Mouse (Mus musculus): Measurements from ENCODE around the gene Mest. TPM values are rescaled to one million over a fixed set of nuclear protein-coding genes. Genes with fewer than 3 reads are reported as not detected.

Mest gene
- polyA plus RNA-seq, 1 experiment from 2014 or later, result 560 TPM

DNA sequence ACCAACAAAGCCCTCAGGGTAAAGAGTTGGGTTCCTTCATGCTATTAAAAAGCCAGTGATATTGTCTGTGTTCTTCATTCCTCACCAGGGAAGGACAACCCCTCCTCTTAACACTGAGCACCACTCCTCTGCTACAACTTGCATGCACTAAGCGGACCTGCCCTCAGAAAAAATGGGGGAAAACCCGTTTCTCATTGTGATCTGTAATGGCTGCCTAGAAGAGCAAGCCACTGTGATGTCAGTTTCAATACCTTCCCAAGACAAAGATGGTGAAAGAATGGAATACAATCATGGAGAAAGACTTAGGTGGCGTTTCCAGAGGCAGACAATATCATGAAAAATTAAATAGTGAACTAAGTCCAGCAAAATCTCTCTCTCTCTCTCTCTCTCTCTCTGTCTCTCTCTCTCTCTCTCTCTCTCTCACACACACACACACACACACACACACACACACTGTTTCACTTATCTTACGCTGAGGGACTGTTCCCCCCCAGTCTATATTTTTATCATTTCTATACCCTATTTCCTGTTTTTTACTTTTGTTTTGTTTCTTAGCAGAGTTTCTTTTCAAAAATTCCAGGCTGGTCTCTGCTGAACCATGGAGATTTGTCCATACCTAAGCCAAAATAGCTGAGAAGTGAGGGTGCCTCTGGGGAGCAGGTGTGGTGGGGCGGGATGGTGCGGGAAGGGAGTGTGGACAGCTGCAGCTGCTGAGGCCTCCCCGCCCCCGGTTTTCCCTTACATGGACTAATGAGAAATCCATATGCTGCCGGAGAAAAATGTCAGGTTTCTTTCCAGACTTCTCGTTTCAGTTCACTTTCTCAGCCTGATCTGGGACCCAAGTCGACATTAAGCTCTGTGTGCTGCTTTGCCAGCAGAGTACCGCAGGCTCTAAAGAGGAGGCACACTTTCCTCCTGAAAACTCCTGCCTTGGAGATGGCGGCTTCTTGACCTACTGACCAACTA is 41.1 kb upstream of the Mest start:
- Histone ChIP-seq H3K9ac (ENCODE audit: low read depth, low read length) (peak overlapping the region; percentile 42), H3K27ac (ENCODE audit: low read length) (peak overlapping the region; percentile 87), H3K36me3 (ENCODE audit: control insufficient read depth, insufficient read depth, low read length) (no peaks in the 10 kb centered on the region), H3K4me3 (ENCODE audit: low read length) (no peak overlapping the region), H3K4me2 (ENCODE audit: low read depth, low read length) (peak overlapping the region; percentile 32; the same call in 1 of the 2 replicates), H3K4me1 (ENCODE audit: control insufficient read depth, insufficient read depth, low read length) (peaks cover 14% of the 10 kb centered on the region), H3K27me3 (replicated peaks; ENCODE audit: control insufficient read depth, insufficient read depth, low read length) (no peaks in the 10 kb centered on the region), H3K9me3 (ENCODE audit: control insufficient read depth, low read length) (no peaks in the 10 kb centered on the region)
- ATAC-seq, result peak; percentile 87
- 42% methylated on average over 13 of the region's 13 CpGs for WGBS

DNA sequence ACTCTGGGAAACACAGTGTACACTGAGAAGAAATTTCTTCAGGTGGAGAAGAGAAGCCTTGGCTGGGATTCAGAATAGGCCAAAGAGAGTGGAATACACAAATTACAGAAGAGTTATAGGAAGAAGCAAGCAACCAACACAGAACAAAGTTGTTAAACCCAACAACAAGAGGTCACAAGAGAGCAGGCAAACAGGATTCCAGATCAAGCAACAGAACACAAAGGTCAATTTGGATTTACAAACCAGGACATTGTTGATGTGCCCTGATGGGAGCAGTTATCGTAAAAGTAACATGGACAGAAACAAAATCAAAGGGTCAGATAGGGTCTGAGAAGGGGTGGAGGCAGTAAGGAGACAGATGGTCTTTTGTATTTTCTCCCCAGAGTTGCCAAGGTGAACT is 38.8 kb upstream of the Mest start:
- Histone ChIP-seq H3K9ac (ENCODE audit: low read depth, low read length) (no peak overlapping the region), H3K9me3 (ENCODE audit: control insufficient read depth, low read length) (no peaks in the 10 kb centered on the region), H3K27me3 (replicated peaks; ENCODE audit: control insufficient read depth, insufficient read depth, low read length) (no peaks in the 10 kb centered on the region), H3K4me2 (ENCODE audit: low read depth, low read length) (no peak overlapping the region), H3K36me3 (ENCODE audit: control insufficient read depth, insufficient read depth, low read length) (no peaks in the 10 kb centered on the region), H3K4me1 (ENCODE audit: control insufficient read depth, insufficient read depth, low read length) (peaks cover 8% of the 10 kb centered on the region), H3K4me3 (ENCODE audit: low read length) (no peak overlapping the region), H3K27ac (ENCODE audit: low read length) (no peak overlapping the region)
- WGBS, result 74% methylated on average over 1 of the region's 1 CpGs
- ATAC-seq, result no peak

DNA sequence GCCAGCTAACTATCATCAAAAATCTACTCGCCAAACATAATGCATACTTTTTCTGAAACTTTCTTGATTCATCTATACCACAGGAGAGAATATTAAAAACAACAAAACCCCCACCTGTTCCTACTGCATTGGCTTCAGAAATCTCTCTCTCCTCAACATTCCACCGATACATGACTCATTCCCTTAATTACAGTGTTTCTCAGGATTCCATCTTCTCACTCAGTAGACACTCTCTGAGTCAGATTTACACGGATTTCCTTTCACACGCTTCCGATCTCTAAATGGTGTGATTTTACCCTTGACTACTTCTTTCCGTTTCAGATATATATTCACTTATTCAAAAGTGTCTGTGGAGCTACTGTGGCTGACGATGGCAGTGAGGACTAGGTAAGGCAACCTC is 36.1 kb upstream of the Mest start:
- Histone ChIP-seq H3K4me1 (ENCODE audit: control insufficient read depth, insufficient read depth, low read length) (peaks cover 8% of the 10 kb centered on the region), H3K27me3 (replicated peaks; ENCODE audit: control insufficient read depth, insufficient read depth, low read length) (no peaks in the 10 kb centered on the region), H3K9ac (ENCODE audit: low read depth, low read length) (no peak overlapping the region), H3K4me3 (ENCODE audit: low read length) (no peak overlapping the region), H3K4me2 (ENCODE audit: low read depth, low read length) (no peak overlapping the region), H3K9me3 (ENCODE audit: control insufficient read depth, low read length) (no peaks in the 10 kb centered on the region), H3K36me3 (ENCODE audit: control insufficient read depth, insufficient read depth, low read length) (no peaks in the 10 kb centered on the region), H3K27ac (ENCODE audit: low read length) (no peak overlapping the region)
- 90% methylated on average over 7 of the region's 7 CpGs for WGBS
- ATAC-seq, result no peak

DNA sequence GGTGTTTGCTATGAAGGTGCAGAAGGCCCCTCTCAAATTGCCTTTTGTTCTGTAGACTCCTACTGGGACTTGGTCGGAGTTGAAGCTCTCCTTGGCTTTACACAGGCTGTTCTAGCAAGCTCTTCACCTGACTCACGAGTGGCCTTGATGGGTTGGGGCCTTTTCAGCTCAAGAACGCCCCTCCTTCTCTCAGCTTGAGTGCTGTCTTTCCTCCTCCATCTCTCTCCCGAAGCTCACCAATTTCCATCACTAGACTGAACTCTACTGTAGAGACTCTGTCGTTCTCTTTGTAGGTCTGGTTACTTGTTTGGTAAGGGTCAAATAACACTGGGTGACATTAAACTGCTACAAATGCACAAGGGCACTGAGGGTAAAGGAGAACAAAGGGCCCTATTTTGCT is 30.5 kb upstream of the Mest start:
- Histone ChIP-seq H3K27me3 (replicated peaks; ENCODE audit: control insufficient read depth, insufficient read depth, low read length) (no peaks in the 10 kb centered on the region), H3K9ac (ENCODE audit: low read depth, low read length) (peak overlapping the region; percentile 73), H3K4me3 (ENCODE audit: low read length) (peak overlapping the region; percentile 61)

DNA sequence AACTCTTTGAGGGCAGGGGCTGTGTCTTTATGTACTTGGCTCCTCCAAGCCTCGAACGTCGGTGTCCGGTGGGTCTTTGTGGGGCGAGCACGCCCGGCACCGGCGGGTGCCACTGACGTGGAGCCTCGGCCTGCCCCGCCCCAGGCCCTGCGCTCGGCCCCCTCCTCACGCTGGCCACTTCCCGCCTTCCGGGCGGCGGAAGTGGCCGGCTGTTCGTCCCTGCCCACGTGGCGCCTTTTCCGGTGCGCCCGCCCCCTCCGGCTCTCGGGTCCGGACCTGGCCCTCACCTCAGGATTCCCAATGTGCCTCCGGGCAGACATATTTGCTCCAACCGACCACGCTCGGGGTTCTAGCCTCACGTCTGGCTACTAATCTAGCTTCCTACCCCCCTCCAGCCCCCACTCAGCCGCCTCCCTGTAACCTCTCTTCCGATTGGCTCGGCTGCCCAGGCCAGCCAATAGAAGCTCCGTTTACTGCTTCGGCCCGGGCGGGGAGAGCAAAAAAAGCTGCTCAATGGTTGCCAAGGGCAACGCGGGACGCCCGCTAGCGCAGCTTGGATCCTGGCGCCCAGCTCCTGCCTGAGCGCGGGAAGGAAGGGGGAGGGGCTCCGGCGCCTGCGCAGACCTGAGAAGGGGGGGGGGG is 29.9 kb upstream of the Mest start, which contains the start of gene Cep41:
Gene Cep41 (minus strand): TSS at position 400 of the 642 bp plus-strand sequence.
- H3K9me3 ChIP-seq (ENCODE audit: control insufficient read depth, low read length), result no peaks in the 10 kb centered on the region
- peak within 1 kb of the TSS; percentile 73 for H3K9ac ChIP-seq (ENCODE audit: low read depth, low read length)
- WGBS, result under 1% methylated on average over 49 of the region's 52 CpGs
- ATAC-seq, result peak; percentile 98
- H3K27ac ChIP-seq (ENCODE audit: low read length), result peak within 1 kb of the TSS; percentile 87
- no peaks in the 10 kb centered on the region for H3K36me3 ChIP-seq (ENCODE audit: control insufficient read depth, insufficient read depth, low read length)
- H3K27me3 ChIP-seq (replicated peaks; ENCODE audit: control insufficient read depth, insufficient read depth, low read length), result no peaks in the 10 kb centered on the region
- H3K4me2 ChIP-seq (ENCODE audit: low read depth, low read length), result peak within 1 kb of the TSS; percentile 64
- peak within 1 kb of the TSS; percentile 61 for H3K4me3 ChIP-seq (ENCODE audit: low read length)
- H3K4me1 ChIP-seq (ENCODE audit: control insufficient read depth, insufficient read depth, low read length), result peaks cover 4% of the 10 kb centered on the region; the same call in 1 of the 2 replicates

More for the DNA sequence above, 30.5 kb upstream of the Mest start:
- 71% methylated on average over 5 of the region's 5 CpGs for WGBS
- Histone ChIP-seq H3K27ac (ENCODE audit: low read length) (peak overlapping the region; percentile 87), H3K36me3 (ENCODE audit: control insufficient read depth, insufficient read depth, low read length) (no peaks in the 10 kb centered on the region), H3K9me3 (ENCODE audit: control insufficient read depth, low read length) (no peaks in the 10 kb centered on the region), H3K4me1 (ENCODE audit: control insufficient read depth, insufficient read depth, low read length) (peaks cover 4% of the 10 kb centered on the region; the same call in 1 of the 2 replicates), H3K4me2 (ENCODE audit: low read depth, low read length) (peak overlapping the region; percentile 64)
- ATAC-seq, result no peak

DNA sequence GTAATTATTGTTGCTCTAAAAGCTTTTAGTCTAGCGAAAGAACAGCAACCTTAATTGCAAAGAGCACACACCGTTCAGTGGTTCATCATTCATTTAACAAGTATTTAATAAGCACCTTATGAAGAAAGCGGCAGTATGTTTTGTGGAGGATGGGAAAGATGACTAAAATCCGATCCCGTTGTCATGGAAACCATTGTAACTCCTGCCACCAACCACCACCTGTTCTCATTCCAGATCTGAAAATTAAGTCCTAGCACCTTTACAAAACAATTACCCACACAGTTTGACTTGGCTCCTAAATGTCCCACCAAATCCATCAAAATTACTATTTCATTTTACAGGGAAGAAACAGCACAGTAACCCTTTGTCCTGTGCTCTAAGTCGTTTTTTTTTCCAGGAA is 29.1 kb upstream of the Mest start:
- Histone ChIP-seq H3K27me3 (replicated peaks; ENCODE audit: control insufficient read depth, insufficient read depth, low read length) (no peaks in the 10 kb centered on the region), H3K36me3 (ENCODE audit: control insufficient read depth, insufficient read depth, low read length) (no peaks in the 10 kb centered on the region), H3K4me1 (ENCODE audit: control insufficient read depth, insufficient read depth, low read length) (peaks cover 4% of the 10 kb centered on the region; the same call in 1 of the 2 replicates), H3K4me3 (ENCODE audit: low read length) (no peak overlapping the region), H3K4me2 (ENCODE audit: low read depth, low read length) (peak overlapping the region; percentile 64), H3K9ac (ENCODE audit: low read depth, low read length) (0 out of 2 replicates have a peak overlapping the region, but pooled peaks have one; percentile 43), H3K27ac (ENCODE audit: low read length) (no peak overlapping the region), H3K9me3 (ENCODE audit: control insufficient read depth, low read length) (no peaks in the 10 kb centered on the region)
- ATAC-seq, result no peak
- WGBS, result 43% methylated on average over 6 of the region's 6 CpGs

DNA sequence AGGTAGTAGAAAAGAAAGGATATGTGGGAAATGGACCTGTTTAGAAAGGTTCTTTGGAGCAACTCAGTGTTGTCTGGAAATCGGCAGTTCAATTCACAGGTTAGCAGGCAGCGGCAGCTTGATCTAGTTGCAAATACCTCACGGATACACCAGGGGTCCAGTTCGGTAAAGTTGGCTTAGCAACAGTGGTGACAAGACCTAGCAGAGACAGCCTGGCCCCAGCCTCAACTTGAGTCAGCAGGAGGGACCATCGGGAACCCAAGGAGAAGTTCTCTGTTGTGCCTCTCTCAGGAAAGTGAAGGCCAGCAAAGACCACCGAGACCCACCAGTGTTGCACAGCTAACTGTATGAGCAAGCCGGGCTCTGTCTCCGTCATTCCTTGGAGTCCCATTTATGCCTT is 28.2 kb upstream of the Mest start:
- Histone ChIP-seq H3K9ac (ENCODE audit: low read depth, low read length) (no peak overlapping the region), H3K27ac (ENCODE audit: low read length) (no peak overlapping the region), H3K4me2 (ENCODE audit: low read depth, low read length) (no peak overlapping the region), H3K9me3 (ENCODE audit: control insufficient read depth, low read length) (no peaks in the 10 kb centered on the region), H3K4me1 (ENCODE audit: control insufficient read depth, insufficient read depth, low read length) (peaks cover 6% of the 10 kb centered on the region; the same call in 1 of the 2 replicates), H3K36me3 (ENCODE audit: control insufficient read depth, insufficient read depth, low read length) (no peaks in the 10 kb centered on the region), H3K4me3 (ENCODE audit: low read length) (no peak overlapping the region), H3K27me3 (replicated peaks; ENCODE audit: control insufficient read depth, insufficient read depth, low read length) (no peaks in the 10 kb centered on the region)
- 90% methylated on average over 8 of the region's 8 CpGs for WGBS
- no peak for ATAC-seq

DNA sequence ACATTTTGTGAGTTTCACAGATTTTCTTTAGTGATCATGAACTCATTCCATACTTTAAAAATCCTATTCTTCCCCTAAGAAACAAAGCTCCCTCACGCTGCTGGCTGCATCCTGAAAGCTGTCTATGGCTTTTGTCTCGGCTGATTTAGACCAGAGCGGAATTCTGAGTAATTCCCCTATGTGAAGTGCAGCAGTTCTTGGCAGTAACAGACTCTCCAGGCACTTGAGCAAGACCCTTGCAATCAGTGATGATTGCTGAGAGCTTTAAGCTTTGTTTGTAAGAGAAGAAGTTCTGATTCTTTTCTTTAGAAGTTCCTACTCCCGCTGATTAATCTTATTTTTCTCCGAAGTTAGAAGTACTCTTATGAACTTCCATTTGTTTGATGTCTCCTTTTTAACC is 25.9 kb upstream of the Mest start:
- ATAC-seq, result no peak
- Histone ChIP-seq H3K4me3 (ENCODE audit: low read length) (no peak overlapping the region), H3K4me2 (ENCODE audit: low read depth, low read length) (no peak overlapping the region), H3K4me1 (ENCODE audit: control insufficient read depth, insufficient read depth, low read length) (peaks cover 9% of the 10 kb centered on the region; the same call in 1 of the 2 replicates), H3K9me3 (ENCODE audit: control insufficient read depth, low read length) (no peaks in the 10 kb centered on the region), H3K9ac (ENCODE audit: low read depth, low read length) (no peak overlapping the region), H3K27ac (ENCODE audit: low read length) (peak overlapping the region; percentile 49; the same call in 1 of the 2 replicates), H3K36me3 (ENCODE audit: control insufficient read depth, insufficient read depth, low read length) (no peaks in the 10 kb centered on the region), H3K27me3 (replicated peaks; ENCODE audit: control insufficient read depth, insufficient read depth, low read length) (no peaks in the 10 kb centered on the region)
- 34% methylated on average over 5 of the region's 5 CpGs for WGBS

DNA sequence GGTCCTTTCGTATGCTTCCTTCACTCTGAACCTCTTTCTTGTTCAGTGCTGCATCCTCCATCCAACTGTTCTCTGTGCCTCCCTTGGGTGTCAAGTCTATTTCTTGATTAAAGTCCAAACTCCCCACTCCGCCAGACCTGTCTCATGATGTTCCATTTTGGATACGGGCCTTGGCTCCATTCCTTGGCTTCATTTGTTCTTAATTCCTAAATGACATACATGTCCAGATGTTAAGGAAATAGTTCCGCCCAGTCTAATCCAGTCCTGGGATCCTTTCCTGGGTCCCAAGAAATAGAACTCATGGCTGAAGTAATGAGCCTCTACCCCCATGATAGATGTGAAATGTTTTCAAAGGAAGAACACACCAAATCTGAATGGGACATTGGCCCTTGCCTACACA is 25.3 kb upstream of the Mest start:
- 80% methylated on average over 4 of the region's 4 CpGs for WGBS
- H3K27ac ChIP-seq (ENCODE audit: low read length), result peak overlapping the region; percentile 49
- H3K4me2 ChIP-seq (ENCODE audit: low read depth, low read length), result no peak overlapping the region
- no peaks in the 10 kb centered on the region for H3K36me3 ChIP-seq (ENCODE audit: control insufficient read depth, insufficient read depth, low read length)
- no peak for ATAC-seq
- peaks cover 5% of the 10 kb centered on the region; the same call in 1 of the 2 replicates for H3K4me1 ChIP-seq (ENCODE audit: control insufficient read depth, insufficient read depth, low read length)
- H3K9me3 ChIP-seq (ENCODE audit: control insufficient read depth, low read length), result no peaks in the 10 kb centered on the region
- no peak overlapping the region for H3K9ac ChIP-seq (ENCODE audit: low read depth, low read length)
- no peak overlapping the region for H3K4me3 ChIP-seq (ENCODE audit: low read length)
- no peaks in the 10 kb centered on the region for H3K27me3 ChIP-seq (replicated peaks; ENCODE audit: control insufficient read depth, insufficient read depth, low read length)
